Mouse (Mus musculus) layer of hippocampus, postnatal 36 days (tissue): ENCODE results near the gene Poldip3. TPM values are rescaled to one million over a fixed set of nuclear protein-coding genes. Genes with fewer than 3 reads are reported as not detected.
"Not testable (repeated sequence)": the region's sequence is repeated elsewhere in the genome, so short reads cannot be mapped to it uniquely, and the experiment has no call there.

Experiments
- DNase-seq, 2 experiments: peaks; one replicate each; pipeline ENCODE4 v3.0.0; 2022
- total RNA-seq, 2 experiments: library from RNA; stranded (reverse); gene quantifications; 2 replicates each; pipeline ENCODE4 v1.2.3; 2021

Gene Poldip3
- total RNA-seq, 2 experiments from 2014 or later, result 81.4 to 92.1 TPM

DNA sequence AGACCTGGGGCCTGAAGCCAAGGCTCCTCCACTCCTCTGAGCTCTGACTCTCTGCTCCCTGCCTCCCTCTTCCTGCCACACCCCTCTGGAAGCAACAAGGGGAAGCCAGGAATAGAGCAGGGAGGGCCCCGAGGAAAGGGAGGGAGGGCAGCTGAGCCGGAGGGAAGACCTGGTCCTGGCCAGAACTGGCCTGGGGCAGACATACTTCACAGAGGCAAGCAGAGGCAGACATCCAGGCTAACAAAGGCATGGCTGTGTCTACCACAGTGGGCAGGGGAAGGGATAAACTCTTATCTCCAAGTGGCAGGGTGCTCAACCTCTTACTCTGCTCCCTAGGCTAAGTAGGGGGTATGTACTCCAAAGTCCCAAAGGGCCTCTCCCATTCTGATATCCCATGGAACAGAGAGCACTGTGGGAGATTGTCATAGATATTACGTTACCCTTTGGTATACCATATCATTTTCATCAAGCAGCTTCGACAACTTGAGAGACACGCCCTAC lies 15.8 kb upstream of the Poldip3 start:
- DNase-seq, result peak in 1 of 2 experiments; percentile 1

DNA sequence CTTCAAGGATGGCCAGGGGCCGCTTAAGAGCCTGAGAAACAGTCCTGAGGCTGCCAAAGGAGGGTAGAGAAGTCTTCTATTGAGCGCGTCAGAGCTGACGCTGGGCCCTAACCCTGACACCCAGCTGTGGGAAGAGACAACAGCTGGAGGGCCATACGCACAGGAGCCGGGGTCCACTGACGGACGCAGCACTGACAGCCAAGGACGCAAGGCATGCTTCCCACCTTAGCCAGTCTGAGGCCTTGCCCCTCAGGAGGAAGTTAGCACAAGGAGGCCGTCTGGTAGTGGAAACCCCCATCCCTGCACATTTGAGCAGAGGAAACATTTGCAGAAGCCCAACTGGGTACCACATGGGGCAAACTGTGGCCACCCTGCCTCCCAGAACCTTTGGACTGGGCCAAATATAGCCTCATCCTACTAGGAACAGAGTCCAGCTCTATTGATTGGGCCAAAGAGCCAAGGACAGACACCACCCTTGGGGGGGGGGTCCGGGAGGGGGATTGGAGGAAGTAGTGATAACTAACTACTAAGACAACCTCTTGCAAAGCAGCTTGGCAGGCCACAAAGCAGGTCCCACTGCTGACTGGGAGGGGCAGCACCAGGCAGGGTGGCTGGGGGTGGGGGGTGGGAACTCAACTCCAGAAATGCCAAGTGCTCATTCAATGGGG lies 13.8 kb upstream of the Poldip3 start:
- DNase-seq, result peak in 1 of 2 experiments; percentile 0

DNA sequence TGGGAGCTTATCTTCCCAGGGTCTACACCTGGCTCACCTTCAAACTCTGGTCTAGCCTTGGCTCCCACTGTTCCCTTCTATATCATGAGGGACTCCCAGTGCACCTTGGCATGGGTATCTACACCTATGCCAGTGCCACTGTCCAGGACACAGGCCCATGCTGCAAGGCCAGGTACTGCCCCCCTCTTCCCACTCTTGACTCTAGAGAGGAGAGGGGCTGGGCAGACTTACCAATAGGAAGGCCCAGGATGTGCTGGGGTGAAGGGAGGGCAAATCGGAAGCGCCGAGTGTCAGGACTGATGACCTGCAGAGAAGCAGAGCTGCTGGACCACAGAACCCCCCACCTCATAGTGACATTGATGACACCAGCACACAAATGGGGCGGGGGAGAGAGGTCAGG lies 12.8 kb upstream of the Poldip3 start:
- DNase-seq, result no peak

DNA sequence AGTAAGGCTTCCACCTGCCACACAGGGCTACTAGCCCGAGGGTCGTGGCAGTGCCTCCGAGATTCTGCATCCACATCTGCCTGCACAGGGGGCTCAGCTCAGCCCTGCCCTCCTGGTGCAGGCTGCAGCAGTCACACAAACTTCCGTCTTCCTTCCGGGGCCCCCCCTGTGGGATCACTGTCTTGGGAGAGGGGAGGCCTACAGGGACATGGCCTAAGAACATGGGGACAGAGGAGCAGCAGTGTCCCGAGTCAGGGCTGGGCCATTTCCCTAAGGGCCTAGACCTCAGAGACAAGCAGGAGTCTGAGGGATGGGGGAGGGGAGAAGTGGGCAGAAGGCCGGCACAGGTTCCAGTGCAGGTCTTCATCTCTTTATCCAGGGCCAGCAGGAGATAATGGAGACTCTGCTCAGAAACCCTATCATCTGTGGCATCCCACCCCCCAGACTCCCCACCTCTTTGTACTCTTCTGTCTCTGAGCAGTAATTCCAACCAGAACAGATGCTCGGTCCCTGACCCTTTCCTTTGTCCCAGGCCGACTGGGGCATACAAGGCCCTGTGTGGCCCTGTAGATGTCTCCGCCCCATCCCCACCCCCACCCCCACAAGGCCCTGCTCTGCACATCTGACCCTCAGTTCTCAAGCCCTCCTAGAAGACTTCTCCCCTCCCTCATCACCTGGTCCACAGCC lies 12.0 kb upstream of the Poldip3 start:
- DNase-seq, result no peak

DNA sequence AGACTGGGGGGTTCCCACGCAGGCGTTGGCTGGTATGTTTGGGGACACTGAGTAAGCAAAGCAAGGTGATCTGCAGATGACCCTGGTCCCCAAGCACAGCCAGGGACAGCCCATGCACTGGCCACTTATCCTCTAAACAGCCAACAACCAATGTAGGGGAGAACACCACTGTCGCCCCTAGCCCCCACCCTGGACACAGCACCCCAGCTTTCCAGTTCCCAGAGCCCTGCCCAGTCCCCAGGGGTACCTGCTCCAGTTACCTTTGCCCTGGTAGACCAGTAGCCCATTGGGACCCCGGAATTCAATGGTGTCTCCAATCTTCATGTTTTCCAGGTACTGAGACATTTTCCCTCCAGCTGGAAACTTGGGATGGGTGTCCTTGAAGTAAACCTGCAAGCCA lies 11.4 kb upstream of the Poldip3 start:
- DNase-seq, result no peak

DNA sequence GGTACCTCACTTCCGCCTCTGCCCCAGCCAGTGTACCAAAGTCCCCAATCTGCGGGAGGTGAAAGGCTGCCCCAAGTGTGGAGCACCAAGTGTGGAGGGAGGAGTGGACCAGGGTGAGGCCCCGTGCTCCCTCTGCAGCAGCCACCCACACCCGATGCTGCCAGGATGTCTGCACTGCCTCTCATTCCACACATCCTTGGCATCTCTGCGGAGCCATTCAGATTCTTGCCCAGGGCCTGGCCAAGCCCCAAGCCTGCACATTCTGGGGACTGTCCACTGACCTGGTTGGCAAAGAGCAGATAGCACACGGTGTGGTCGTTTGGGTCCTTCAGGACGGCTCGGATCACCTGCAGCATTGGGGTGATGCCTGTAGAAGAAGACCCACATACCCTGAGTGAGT lies 10.6 kb upstream of the Poldip3 start:
- DNase-seq, result no peak

DNA sequence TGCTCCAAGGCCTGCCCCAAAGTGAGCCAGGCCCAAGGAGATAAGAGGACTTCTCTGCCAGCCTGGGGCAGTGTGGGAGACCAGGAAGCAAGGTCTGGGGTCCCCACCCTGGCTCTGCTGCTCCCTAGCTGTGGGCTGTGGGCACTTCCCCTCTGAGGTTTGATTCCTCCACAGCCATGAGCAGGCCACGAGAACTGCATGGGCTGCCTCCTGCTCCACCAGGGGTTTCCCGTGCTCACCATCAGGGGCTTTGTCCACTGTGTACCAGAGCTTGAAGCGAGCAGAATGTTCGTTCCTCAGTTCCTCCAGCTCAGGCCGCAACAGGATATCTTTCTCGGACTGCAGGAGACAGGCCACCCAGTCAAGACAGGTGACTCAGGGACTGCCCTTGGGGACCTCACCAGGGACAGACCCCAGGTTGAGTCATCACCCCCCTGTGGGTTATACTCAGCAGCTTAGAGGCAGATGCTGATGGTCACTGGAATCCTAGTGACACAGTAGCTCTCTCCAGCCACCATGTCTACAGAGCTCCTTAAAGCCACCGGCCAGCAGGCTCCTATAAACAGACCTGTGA lies 9.5 kb upstream of the Poldip3 start:
- DNase-seq, result no peak

DNA sequence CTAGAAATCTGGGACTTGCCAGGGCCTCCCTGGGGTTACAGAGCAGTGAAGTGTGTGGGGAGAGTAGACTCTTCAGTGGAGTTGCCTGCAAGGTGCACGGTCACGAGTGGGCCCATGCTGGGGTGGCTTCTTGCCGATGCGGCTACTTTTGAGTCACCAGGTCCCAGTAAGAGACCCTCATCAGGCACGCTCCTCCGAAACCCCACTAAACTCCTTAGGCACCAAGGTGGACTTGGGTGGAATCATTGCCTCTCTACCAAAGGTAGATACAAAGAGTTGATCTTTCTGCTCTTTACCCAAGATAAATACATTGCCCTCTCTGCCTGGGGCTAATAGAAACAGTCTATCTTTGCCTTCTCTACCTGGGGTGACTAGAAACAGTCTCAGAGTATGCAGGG lies 8.5 kb upstream of the Poldip3 start:
- no peak for DNase-seq

DNA sequence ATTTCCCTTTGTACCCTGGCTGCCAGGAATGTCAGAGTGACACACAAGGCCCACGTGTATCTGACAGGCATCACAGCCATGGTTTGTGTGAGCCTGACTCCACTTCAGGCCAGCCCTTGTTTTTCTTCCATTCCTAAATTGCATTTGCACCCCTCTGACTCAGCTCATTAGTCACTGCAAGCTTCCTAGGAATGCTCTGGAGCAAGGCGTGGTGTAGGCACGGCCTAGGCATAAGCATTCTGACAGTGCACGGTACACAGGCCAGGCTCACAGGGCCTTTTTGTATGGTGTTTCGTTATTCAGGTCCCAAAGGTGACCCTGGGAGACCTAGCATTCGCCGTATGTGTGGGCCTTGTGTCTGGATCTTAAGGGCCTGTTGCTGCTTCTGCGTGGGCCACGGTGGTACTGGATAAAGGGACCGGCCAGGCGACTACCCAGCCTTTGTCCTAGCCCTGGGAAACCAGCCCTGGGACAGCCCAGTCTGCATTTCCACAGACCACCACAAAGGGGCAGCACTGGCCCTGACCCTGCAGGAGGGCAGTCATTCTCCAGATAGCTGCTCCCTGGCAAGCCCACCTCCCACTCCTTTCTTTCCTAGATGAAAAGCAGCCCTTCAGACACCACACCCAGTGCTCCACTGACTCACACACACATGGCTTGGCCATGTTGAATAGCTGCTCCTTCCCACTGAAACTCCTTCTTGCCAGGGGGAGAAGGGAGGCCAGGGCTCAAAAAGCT lies 7.9 kb upstream of the Poldip3 start:
- DNase-seq, result no peak

DNA sequence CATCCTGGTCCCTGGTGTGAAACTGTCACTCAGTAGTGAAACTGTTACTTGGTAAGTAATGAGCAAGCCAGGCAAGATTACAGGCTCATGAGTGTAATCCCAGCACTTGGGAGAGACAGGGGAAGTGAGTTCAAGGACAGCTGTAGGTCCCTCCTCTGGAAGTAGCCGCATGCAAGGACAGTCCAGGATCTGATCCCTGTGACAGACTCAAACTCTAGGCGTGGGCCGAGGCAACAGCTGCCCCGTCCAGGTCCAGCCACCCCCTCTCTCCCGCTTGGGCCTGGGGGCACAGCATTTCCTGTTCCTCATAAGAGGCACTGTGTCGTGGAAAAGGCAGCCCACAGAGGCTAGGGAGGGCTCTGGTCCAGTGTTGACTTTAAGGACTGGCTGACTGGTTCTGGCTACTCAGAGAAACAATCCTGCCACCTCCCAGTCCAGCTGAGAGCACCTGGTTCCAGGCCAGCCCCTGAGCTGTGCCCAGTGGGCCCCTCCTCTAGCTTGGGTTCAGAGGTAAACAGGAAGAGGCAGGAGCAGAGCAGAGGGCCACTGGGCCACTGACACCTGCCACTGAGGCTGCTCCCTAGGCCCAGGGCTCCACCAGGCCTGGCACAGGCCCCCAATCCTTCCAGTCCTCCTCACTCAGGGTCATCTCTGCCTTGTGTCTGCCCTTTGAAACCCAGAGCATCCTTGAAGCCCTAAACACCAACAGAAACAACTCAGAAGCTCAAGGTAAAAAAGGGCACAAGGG lies 6.7 kb upstream of the Poldip3 start:
- no peak for DNase-seq

DNA sequence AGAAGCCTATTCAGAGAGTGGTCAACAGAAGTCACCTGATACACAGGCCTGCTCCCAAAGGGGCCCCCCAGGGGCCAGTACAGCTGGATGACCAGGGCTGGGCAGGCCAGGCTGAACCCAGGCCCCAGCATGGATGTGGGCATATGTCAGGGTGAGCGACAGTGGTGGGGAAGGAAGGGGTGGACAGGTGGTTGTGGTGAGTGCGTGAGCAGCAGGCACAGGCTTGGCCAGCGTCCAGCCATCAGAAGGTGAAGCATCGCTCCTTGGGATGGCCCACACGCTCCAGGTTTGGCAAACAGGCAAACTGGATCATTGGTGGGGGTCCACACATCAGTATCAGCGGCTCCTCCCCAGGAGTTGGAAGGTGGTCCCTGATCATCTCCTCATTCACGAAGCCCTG lies 5.1 kb upstream of the Poldip3 start:
- DNase-seq, result no peak

DNA sequence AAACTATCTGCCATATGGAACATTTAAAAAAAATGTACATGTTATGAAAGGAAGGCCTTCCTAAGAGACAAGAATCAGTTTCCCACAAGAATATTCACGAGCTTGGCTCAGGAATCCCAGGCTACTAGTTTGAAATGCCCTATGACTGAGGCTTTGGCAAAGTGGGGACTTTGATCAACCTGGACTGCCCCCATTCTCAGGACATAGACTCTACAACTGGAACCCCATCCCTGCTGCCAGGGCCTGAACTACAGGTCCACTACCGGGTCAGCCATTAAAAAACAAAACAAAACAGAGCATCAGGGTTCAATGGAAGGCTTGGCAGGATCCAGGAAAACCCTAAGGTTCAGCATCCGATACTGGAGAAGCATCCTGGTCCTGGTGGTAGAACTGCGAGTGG lies 1.5 kb upstream of the Poldip3 start:
- DNase-seq, result no peak

DNA sequence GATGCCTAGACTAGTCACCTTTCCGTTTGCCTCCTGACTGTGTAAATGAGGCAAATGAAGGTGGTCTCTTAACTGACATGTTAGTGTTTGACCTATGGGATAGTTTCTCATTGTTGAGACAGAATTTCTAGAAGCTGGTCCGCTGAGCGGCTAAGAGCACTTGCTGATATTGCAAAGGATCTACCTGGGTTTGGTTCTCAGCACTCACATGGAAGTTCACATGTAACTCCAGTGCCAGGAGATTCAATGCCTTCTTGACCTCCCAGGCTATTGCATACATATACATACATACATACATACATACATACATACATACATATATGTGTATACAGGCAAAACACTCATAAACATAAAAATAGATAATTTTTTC lies 874 bp upstream of the Poldip3 start:
- DNase-seq, result no peak

DNA sequence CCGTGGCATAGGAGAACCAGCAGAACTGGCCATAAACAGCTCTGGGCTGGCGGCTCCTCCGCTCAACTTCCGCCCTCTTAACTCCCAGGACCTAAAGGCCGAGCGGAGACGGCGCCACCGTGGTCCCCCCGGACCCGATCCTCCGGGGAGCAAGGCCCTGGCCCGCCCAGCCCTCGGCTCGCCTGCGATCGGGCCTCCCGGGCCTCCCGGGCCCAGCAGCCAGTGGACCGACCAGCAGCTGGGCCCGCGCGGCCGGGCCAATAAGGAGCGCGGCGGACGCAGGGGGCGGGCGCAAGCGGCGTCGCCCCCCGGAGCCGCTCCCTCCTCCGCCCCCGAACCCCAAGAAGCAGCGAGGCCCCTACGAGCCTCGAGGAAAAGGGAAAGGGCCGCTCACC lies 386 bp downstream of the Poldip3 start:
- no peak for DNase-seq

DNA sequence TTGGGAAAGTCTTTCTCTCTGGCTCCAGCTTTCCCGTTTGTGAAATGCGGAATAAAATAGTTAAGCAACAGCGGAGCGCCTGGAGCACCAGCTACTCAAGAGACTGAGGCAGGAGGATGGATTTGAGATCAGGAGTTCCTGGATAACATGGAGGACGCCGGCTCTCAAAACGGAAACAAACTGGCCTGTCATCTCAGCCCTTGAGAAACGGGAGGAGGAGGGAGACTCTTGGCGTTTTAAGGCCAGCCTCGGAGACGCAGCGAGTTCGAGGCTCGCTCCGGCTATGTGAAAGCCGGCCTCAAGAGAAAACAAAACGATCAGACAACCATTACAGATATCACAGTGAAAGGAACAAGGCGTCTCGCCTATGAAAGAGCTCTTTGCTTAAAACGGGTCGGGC lies 789 bp downstream of the Poldip3 start:
- DNase-seq, result no peak

DNA sequence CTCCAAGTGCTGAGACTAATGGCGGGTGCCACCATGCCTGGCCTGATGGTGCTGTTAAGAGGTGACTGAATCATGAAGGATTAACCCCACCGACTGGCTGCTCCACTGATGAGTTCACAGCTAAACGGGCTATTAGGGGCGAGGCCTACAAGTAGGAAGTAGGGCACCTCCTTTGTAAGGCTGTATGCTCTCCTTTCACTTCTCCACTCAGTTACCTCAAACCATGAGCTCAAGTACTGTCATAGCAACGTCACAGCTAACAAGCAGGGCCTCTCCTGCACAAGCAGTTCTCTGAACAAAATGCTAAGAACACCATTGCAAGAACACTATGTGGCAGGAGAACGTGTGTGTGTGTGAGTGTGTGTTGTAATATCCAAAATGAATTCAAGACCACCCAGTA lies 3.6 kb downstream of the Poldip3 start:
- no peak for DNase-seq

DNA sequence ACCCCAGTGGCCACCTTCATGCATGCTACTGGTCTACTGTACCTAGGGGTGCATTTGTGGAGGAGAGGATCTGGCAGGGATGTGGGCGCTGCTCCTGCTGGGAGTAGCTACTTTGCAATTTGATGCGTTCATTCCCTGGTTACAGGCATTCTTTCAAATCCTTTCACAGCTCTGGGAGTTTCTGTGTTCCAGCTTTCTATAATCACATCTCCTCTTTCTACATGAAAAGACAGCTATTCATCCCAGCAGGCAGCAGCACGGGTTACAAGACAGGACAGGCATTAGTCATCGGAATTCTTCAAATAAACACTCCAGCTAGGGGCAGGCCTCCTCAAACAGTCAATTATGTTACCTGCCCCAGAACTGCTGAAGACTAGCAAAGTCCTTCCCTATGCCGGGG lies 6.3 kb downstream of the Poldip3 start:
- peak in 1 of 2 experiments; percentile 22 for DNase-seq

DNA sequence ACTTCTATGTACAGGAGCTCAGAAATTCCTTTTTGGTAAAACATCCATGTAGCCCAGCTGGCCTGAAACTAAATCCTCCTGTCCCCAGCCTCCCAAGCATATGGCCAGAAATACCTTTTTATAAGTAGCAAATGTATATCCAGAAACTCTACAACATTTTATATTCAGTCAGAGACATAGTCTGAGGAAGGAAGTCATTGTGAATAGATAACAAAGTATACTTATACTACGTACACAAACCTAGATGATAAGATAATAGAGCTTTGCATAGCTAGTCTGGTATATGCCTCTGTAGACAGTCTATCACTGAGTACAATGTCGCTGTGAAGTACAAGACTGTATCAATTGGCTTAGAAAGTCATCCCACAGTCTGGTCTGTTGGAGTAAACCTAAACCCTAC lies 13.5 kb downstream of the Poldip3 start:
- DNase-seq, result no peak

DNA sequence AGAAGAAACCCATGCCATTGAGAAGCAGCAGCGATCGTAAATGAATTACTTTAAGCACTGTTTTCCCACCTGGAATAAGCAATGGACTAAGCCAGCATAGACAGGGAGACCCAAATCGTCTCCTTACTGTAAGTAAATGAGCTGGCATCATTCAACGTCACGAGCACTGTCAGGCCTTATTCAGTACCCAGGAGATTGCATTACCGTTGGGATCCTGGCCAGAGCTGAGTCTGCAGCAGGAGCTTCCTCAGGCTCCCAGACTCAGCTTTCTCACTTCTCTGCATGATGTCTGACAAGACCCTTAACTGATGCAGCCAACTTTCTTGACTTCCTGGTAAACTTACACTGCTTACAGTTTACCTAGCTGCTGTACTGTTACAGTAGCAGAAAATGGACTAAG lies 14.5 kb downstream of the Poldip3 start:
- DNase-seq, result no peak

DNA sequence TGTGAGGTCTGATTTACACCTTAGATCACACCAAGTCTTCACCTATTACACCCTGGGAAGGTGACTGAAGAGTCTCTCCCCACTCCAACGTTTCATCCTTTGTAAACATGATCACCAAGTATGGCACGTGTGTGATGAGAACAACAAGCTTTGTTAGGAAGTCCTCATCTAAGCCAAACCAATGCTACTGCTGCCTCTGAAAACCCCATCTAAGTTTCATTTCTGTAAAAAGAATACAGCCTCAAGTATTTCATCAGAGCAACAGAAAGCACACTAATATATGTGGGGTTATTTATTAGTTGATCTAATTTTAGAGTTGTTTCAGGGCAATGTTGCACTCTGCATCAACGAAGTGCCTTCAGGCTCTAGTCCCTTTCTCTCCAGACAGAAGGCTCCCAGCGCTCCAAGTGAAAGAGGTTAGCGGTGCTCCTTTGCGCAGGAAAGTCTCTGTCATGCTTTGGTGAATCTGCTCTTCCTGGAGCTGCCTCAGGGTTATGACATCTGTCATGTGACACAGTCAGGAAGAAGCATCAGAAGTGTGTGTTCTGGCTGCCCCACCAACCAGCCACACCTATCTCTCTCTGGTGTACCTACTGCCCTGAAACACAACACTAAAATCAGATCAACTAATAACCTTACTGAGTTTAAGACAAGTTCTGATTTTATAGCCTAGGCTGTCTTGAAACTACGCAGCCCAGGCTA lies 19.5 kb downstream of the Poldip3 start:
- DNase-seq, result no peak

DNA sequence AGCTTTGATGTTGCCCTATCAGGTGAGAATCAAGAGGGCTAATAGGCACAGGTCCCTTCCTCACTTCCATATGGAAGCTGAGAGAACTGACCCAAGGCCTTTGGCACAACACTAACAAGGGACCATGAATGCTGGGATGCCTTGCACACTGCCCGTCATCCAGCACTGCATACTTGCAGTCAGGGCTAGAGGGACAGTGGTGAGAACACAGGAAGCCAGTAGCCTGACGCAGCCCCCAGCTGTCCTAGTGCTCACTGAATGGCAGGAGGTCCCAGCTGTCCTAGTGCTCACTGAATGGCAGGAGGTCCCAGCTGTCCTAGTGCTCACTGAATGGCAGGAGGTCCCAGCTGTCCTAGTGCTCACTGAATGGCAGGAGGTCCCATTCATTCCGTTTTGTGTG lies 22.1 kb downstream of the Poldip3 start:
- not testable (repeated sequence) for DNase-seq

DNA sequence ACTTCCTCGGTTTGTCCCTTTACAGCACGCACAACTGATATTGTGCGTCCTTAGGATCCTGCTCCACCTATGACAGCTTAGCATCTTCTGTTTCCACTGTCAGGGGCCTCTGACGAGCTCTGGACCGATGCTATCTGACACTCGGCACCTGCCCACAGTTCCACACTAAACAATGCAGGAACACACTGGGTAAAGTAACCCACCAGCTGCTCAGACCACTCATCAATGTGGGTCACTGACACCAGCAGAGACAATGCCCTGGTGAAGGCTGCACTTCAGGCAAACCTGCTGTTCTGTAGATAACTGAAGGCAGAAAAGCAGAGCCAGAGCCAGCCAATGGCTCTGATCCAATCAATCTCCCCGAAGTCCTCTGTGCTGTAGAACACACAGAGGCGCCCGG lies 22.6 kb downstream of the Poldip3 start:
- DNase-seq, result no peak
